Mouse (Mus musculus) adrenal gland, postnatal 10 days (tissue): ENCODE data around the gene Camta1. TPM values are rescaled to one million over a fixed set of nuclear protein-coding genes. Genes with fewer than 3 reads are reported as not detected.

Experiments used
- DNase-seq: peaks from one replicate; pipeline ENCODE4 v3.0.0; 2021; ENCODE audit warnings: mixed read lengths
- total RNA-seq, 2 experiments: library from RNA; stranded (reverse); gene quantifications; 2 replicates each; pipeline ENCODE4 v1.2.3; 2021

Gene Camta1
- total RNA-seq, 2 experiments from 2014 or later, result 46.3 to 50.3 TPM

DNA sequence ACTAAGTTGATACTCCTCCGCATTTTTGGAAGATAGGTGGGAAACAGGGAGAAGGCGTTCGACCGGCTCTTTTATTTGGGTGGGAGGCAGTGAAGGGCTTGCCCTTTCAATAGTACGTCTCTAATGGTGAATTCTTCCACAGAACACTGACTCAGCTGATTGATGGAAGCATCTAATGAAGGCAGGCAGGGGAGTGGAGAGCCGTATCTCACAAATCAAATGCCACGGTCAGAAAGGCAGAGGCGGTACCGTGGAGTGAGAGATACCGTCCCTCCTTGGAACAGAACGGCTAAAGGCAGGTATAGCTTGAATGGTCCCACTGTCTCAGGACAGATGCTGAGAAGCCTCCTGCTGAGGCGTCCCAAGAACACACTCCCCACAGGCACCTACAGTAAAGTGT is 714.1 kb downstream of the Camta1 start:
- no peak for DNase-seq

DNA sequence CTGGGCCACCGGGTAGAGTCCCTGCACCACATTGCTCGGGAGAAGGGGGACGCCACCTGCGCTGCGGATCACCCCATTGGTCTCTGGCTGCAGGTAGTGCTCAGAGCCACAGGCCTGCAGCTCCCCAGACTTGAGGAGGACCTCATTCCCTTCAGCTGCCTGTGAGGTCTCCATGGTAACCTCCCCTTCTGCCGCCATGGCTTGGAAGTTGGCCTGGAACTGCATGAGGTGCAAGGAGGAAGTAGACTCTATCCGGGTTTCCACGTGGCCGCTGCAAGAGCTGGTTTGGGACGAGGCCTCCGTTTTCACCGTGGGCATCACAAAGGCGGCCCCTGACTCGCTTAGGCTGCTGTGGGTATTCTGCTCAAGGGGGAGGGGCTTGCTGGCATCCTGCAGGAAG is 717.6 kb downstream of the Camta1 start:
- no peak for DNase-seq

DNA sequence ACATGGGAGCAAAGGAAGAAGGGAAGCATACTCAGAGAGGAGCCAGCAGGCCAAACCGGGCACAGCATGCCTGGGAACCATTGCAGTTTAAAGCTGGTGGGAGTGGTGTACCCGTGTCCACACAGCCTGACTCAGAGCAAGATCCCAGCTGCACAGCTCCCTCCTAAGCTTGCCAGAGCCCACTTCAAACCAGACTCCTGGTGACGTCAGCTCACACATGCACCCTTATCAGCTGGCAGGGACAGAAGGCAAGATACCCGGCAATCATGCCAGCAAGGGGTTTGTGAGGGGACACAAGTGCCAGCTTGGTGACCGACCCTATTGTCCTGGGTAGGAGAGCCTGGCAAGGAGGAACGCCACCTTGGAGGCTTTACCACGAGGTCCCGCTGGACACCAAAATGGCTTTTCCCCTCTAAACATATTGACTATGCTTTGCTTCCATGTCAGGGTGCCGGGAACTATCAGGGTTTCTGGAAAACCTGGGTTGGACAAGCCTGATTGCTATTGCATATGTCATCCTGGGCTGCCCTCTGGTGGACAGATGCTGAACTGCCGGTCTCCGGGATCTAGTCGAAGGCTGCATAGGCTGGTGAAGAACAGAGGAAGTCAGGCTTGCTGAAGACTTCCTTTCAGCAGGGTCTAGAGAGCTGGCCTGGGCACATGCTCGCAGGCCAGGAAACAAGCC is 720.3 kb downstream of the Camta1 start:
- peak; percentile 98 for DNase-seq

DNA sequence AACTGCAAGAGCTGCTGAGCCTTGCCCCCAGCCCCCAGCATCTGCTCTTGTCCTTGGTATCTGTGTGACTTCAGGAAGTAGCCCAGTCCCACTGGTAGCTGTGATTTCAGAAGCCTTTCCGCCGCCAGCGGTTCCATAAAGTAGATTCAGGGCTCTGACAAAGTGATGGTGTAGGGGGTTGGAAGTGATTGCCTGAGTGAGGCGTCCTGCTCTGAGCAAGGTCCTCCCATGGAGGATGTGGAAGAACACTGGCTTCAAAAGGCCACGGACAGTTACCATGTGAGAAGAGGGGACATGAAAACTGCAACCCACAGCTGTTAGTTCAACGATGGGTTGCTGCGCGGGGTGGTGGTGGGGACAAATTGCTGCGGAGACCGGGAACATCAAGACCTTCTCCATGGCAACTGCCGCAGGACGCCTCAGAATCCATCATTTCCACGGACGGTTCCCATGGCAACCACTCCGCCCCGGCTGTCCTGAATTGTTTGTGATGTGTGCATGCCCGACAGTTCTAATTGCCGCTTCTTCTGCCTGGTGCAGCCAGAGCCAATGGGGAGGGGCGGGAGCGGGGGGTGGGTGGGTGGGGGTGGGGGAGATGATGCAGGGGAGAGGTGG is 721.2 kb downstream of the Camta1 start:
- DNase-seq, result peak; percentile 40

DNA sequence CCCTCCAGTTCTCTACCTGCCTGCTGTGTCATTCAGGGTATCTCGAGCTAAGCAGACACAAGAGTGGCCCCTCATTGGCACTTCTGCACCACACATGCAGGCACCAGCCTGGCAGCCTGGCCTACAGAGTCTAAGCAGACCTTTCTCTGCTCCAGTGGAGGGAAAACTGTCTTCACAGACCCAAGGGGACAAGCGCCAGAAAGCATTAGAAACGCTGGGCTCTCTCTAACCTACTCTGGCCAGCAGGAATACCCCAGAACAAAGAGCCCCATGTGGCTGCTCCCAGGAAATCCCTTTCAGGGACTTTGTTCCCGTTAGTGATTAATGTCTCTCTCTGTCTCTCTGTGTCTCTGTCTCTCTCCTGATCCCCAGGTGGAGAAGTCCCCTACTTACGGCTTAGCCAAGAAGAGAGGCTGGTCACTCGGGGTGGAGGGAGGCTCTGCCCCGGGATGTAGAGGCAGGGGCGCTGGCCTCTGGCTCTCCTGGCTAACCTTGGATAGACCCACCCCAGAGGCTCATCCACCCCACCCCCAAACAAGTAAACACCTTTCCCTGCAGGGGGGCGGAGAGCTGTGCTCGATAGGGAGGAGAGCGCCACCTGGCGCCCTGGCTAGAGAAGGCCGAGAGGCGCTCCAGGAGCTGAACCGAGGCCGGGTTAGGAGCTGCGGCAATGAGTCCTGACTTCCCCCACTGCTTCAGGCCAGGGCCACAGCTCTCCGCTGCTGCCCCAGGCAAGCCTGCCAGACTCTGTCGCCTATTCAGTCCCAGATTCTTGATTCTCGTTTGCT is 722.4 kb downstream of the Camta1 start:
- DNase-seq, result peak; percentile 85

DNA sequence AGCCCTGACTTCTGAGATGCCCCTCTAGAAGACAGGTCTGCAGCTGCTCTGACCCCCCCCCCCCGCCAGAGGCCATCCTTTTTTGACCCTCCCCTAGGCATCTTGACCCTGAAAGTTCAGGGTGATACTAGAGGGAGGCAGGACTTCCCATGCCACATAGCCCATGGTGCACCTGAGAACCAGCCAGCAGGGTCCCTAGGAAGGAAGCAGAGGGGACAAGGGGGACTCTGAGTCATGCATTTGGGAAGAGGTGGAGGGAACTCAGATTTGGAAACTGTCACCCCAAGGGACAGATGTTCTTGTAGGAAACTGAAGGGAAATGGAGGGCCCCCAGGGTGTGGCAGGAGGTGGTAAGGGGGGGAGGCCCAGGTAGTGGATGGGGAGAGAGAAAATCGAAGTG is 723.1 kb downstream of the Camta1 start:
- DNase-seq, result no peak

GRCm38 (mm10) chr4:151138135-151138534 is 723.5 kb downstream of the Camta1 start:
- DNase-seq, result peak; percentile 40

DNA sequence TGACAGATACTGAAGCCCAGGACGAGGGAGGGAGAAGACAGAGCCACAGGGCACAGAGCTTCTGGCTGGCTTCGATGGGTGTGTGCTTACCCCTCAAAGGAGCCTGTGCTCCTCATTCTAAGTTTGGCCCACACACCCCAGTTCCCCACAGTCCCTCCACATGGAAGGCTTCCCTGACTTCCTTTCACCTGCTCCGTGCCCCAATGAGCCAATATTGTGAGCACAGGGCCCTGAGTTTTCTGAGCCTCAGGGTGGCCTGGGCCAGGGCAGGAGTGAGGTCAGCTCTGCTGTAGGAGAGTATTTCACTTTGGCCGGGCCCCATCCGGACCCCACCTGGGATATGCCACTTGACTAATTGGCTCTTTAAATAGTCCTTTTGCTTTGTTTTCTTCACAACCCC is 724.0 kb downstream of the Camta1 start:
- DNase-seq, result no peak

DNA sequence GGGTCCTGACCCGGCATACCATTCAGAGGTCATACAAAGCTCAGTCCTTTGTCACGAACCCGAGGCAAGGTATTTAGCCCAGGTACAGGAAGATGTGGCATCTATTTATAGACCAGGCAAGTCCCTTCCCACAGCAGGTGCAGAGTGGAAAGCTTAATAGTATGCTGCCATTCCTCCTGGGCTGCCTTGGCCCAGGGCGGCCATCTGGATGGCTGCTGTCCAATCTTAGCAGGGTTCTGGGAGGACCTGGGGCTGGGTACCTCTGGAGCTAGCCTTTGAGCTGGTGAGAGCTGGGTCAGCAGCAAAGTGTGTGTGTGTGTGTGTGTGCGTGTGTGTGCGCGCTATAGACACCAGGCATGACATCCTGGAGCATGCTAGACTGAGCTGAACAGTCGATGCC is 726.2 kb downstream of the Camta1 start:
- no peak for DNase-seq

DNA sequence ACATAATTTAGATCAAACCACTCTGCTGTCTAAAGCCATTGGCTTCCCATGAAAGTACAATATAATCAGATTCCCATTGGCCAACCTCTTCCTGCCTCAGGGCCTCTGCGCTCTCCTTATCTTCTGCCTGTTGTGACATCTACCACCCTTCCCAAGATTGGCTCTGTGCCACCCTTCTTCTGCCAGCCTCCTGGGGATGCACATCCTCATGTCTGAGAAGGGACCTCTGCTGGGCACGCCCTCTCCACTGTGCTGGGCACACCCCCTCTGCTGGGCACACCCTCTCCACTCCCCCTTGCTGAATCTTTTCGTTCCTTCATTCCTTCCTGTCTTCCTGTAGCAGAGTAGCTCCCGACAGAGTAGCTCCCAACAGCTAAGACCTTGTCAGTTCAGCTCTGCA is 727.9 kb downstream of the Camta1 start:
- no peak for DNase-seq

DNA sequence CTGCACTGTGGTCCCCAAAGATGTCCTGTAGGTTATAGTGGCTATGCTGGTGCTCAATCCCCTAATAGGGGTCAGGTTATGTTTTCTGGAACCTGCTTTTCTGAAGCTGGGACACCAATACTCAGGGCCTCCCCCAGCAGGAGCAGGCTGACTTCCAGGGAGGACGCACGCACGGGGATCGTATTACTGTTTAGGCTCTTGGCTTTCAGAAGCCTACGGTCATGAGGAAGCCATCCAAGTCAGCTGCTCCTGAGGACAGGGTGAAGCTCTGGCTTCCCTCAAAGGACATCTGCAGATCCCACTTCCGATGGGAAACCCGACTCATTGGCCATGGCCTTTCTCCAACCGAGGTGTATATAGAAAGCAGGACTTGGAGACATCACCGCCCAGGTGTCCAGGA is 729.2 kb downstream of the Camta1 start:
- no peak for DNase-seq

- no peak for DNase-seq
Observed at GRCm38 (mm10) chr4:151130756-151131490, 730.8 kb downstream of the Camta1 start.

- no peak for DNase-seq
Observed at GRCm38 (mm10) chr4:151129725-151130557, 731.7 kb downstream of the Camta1 start.

GRCm38 (mm10) chr4:151128641-151129541 is 732.8 kb downstream of the Camta1 start:
- DNase-seq, result peak; percentile 62

DNA sequence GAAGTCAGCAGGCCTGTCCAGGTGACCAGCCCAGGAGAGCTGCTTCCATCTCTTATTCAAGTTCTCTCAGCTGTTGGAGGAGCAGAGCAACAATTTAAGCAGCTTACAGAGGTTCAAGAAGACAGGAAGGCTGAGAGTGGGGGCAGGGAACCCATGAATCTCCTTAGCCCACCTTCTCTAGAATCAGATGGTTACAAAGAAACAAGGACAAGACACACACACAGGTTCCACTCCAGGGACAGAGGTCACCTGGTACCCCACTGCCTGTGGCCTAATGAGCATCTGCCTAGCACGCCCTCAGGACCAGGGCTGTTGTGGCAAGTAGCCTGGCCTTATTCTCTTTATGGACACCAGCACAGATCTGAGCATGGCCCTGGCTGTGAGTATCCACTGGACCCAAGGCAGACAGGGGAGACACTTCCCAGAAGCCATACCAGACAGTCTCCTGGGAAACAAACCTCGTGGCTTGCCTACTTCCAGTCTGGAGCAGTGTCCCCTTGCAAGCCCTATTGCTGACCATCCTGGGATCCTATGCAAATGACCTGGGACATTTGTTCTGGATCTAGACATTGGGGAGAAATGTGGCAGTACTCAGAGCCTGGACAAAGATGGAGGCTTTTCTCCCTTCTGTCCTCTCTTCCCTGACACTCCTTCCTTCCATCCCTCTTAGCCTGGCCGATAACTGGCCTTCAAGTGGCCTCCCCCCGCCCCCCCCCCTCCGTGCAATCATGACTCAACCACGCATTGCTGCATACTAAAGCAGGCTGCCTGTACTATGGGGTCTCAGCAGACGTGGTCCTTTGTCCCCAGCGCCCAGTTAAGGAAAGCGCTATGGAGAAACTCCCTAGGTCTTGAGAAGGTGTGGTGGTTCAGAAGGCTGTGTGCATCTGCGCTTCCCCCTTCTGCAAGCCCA is 733.8 kb downstream of the Camta1 start:
- no peak for DNase-seq

DNA sequence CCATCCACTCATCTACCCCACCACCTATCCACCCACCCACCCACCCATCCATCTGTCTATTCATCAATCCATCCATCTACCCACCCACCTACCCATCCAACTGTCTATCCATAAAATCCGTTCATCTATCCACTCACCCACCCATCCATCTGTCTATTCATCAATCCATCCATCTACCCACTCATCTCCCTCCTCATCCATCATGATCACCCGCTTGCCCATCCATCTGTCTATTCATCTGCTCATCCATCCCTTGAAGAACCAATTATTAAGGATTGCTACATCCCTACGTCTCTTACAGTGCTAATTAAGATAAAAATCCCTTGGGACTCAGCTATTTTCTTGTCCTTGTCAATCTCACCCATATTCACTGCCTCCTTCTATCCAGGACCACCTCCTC is 742.8 kb downstream of the Camta1 start:
- no peak for DNase-seq

- DNase-seq, result no peak
Observed at GRCm38 (mm10) chr4:151114574-151114973, 747.1 kb downstream of the Camta1 start.

DNA sequence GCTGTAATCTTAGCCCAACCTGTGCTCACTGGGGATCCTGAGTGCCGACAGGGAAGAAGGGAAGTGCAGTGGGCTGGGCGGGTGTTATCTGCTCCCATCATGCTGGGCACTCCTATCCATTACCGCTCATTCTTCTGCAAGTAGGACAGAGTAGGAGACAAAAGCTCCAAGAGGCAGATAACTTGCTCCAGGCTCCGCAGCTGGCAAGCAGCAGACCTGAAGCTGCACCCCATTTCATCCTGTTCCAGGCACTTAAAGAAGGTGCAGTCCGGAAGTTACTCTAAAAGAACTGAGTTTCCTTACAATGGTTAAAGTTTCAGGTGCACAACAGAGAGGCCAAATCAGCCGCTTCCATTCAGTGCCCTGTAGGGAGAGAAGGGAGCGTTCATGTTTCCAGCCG is 750.5 kb downstream of the Camta1 start:
- no peak for DNase-seq

GRCm38 (mm10) chr4:151108834-151109241 is 752.8 kb downstream of the Camta1 start:
- DNase-seq, result peak; percentile 31
